ENCODE assay signal across 16 mouse cellular contexts in the genomic region with DNA sequence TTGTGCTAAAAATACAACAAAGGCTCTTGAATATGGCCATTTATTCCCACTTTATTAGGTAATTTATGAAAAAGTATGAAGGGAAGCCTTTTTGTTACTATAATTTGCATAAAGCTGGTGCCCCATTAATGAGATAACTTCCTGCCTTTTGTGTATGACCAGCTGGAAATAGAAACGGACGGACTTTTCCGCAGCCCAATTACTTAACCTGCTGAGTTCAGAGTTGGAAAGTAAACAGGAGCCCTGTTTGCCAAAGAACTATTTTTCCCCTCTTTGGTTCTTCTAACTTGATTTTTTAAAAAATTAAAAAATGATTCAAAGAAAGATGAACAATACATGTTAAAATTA.
DNase-seq lines count a peak whose midpoint lies in the region; ATAC-seq and TF ChIP-seq lines count a peak whose summit lies in the region.
"Had no signal": no experiment of that assay in that cellular context is flagged by ENCODE, and none has a peak within 500 bp of the region (broad histone marks: within the 10 kb centered on the region; RNA-seq: fewer than 3 reads in every experiment).

No protein-coding gene starts in this region.

- peak overlapping the region; percentile 55 for H3K27ac ChIP-seq in midbrain, embryonic 10.5 days (replicated peaks)
- H3K27ac ChIP-seq in midbrain, embryonic 15.5 days, result no peak overlapping the region
- no peak overlapping the region for H3K27ac ChIP-seq in hindbrain, postnatal 0 days
- H3K27ac ChIP-seq in neural tube, embryonic 15.5 days (replicated peaks), result no peak overlapping the region
- H3K27ac ChIP-seq: stomach, embryonic 15.5 days had no signal

- no peak overlapping the region for H3K4me3 ChIP-seq in midbrain, embryonic 10.5 days
- H3K4me3 ChIP-seq in midbrain, embryonic 15.5 days, result no peak overlapping the region
- no peak overlapping the region for H3K4me3 ChIP-seq in hindbrain, postnatal 0 days (ENCODE audit: low read length)
- no peak overlapping the region for H3K4me3 ChIP-seq in neural tube, embryonic 15.5 days (replicated peaks)
- H3K4me3 ChIP-seq: stomach, embryonic 15.5 days had no signal

- H3K36me3 ChIP-seq in midbrain, embryonic 10.5 days, result no peaks in the 10 kb centered on the region
- H3K36me3 ChIP-seq in midbrain, embryonic 15.5 days (replicated peaks), result no peaks in the 10 kb centered on the region
- H3K36me3 ChIP-seq in hindbrain, postnatal 0 days (ENCODE audit: insufficient read depth, low read length), result no peaks in the 10 kb centered on the region
- no peaks in the 10 kb centered on the region for H3K36me3 ChIP-seq in neural tube, embryonic 15.5 days
- H3K36me3 ChIP-seq: stomach, embryonic 15.5 days had no signal

- H3K9ac ChIP-seq in midbrain, embryonic 15.5 days, result no peak overlapping the region
- no peak overlapping the region for H3K9ac ChIP-seq in hindbrain, postnatal 0 days (replicated peaks; ENCODE audit: low read length)
- H3K9ac ChIP-seq in neural tube, embryonic 15.5 days (replicated peaks), result no peak overlapping the region
- H3K9ac ChIP-seq: stomach, embryonic 15.5 days had no signal

- H3K27me3 ChIP-seq in midbrain, embryonic 10.5 days (ENCODE audit: low read depth, poor library complexity, severe bottlenecking), result no peaks in the 10 kb centered on the region
- H3K27me3 ChIP-seq in midbrain, embryonic 15.5 days (replicated peaks), result no peaks in the 10 kb centered on the region
- H3K27me3 ChIP-seq in hindbrain, postnatal 0 days (ENCODE audit: insufficient read depth, low read length), result no peaks in the 10 kb centered on the region
- H3K27me3 ChIP-seq in neural tube, embryonic 15.5 days (replicated peaks), result no peaks in the 10 kb centered on the region
- H3K27me3 ChIP-seq: CH12.LX; stomach, embryonic 15.5 days had no signal

- 53% methylated on average over 3 of the region's 3 CpGs for WGBS in midbrain, embryonic 10.5 days
- WGBS in midbrain, embryonic 15.5 days, result 4% methylated on average over 3 of the region's 3 CpGs
- WGBS in hindbrain, postnatal 0 days, result 17% methylated on average over 3 of the region's 3 CpGs
- WGBS in neural tube, embryonic 15.5 days, result 11% methylated on average over 3 of the region's 3 CpGs

- TF ChIP-seq CTCF in hindbrain, postnatal 0 days (IDR thresholded peaks at IDR 0.05; ENCODE audit: low read depth), result no peak

- peaks cover 53% of the 10 kb centered on the region for H3K4me1 ChIP-seq in midbrain, embryonic 10.5 days
- H3K4me1 ChIP-seq in midbrain, embryonic 15.5 days, result peaks cover 17% of the 10 kb centered on the region
- no peaks in the 10 kb centered on the region; the same call in 1 of the 2 replicates for H3K4me1 ChIP-seq in hindbrain, postnatal 0 days (ENCODE audit: insufficient read depth, low read length)
- peaks cover 6% of the 10 kb centered on the region for H3K4me1 ChIP-seq in neural tube, embryonic 15.5 days

- ATAC-seq in midbrain, embryonic 15.5 days (replicated peaks), result no peak
- ATAC-seq in hindbrain, postnatal 0 days, result no peak; the same call in 1 of the 2 replicates
- no peak for ATAC-seq in neural tube, embryonic 15.5 days (ENCODE audit: low FRiP score)

- no peak overlapping the region for H3K4me2 ChIP-seq in midbrain, embryonic 15.5 days
- H3K4me2 ChIP-seq in hindbrain, postnatal 0 days (ENCODE audit: low read depth, low read length), result peak overlapping the region; percentile 34
- 0 out of 2 replicates have a peak overlapping the region, but pooled peaks have one; percentile 23 for H3K4me2 ChIP-seq in neural tube, embryonic 15.5 days
- H3K4me2 ChIP-seq: liver, embryonic 11.5 days; stomach, embryonic 15.5 days had no signal

- DNase-seq in cerebellum, adult 9-10 months, result peak; percentile 7
- DNase-seq in cerebellum, postnatal 10 days, result no peak
- DNase-seq in midbrain, embryonic 10.5 days (ENCODE audit: low spot score), result no peak
- DNase-seq in hindbrain, postnatal 0 days (ENCODE audit: low spot score), result peak; percentile 21
- no peak for DNase-seq in lung, postnatal 14 days
- DNase-seq in frontal cortex, postnatal 10 days (ENCODE audit: low spot score in 2 of 2), result no peak
- DNase-seq: cerebellum, adult 18-20 months; gastrocnemius, postnatal 10 days; heart, postnatal 4 days; kidney, adult 8-10 months; thymus, postnatal 14 days had no signal

- no peaks in the 10 kb centered on the region for H3K9me3 ChIP-seq in midbrain, embryonic 10.5 days (replicated peaks)
- no peaks in the 10 kb centered on the region for H3K9me3 ChIP-seq in midbrain, embryonic 15.5 days
- no peaks in the 10 kb centered on the region for H3K9me3 ChIP-seq in hindbrain, postnatal 0 days (ENCODE audit: low read length)
- no peaks in the 10 kb centered on the region for H3K9me3 ChIP-seq in neural tube, embryonic 15.5 days (replicated peaks)
- H3K9me3 ChIP-seq: stomach, embryonic 15.5 days had no signal

Comparison
In these comparisons a context has a peak if more than half of its experiments do, and no peak if none do; other contexts are left out.
1. DNase-seq: peak in cerebellum, adult 9-10 months (single experiment) and hindbrain, postnatal 0 days (single experiment); none in cerebellum, postnatal 10 days (0 of 2), midbrain, embryonic 10.5 days (single experiment), lung, postnatal 14 days (single experiment) and frontal cortex, postnatal 10 days (0 of 2).